Mouse (Mus musculus) C2C12 (cell line): ENCODE results near the gene S100a16. TPM values are rescaled to one million over a fixed set of nuclear protein-coding genes. Genes with fewer than 3 reads are reported as not detected.
A peak's percentile ranks its signal among the peaks of the same experiment; 100 is the strongest.

ENCODE experiments used
- H3K27me3 ChIP-seq: one replicate; pipeline ENCODE4 v1.6.1; 2011; ENCODE audit not compliant: control insufficient read depth, insufficient read depth, insufficient read length
- H3K36me3 ChIP-seq: one replicate; pipeline ENCODE4 v1.6.1; 2011; ENCODE audit not compliant: control insufficient read depth, insufficient read depth
- H3K4me3 ChIP-seq: one replicate; pipeline ENCODE4 v1.5.1; 2011; ENCODE audit warnings: mild to moderate bottlenecking, control low read depth; ENCODE audit not compliant: poor library complexity, insufficient read depth, severe bottlenecking
- H3K79me2 ChIP-seq: one replicate; pipeline ENCODE4 v1.6.1; 2011; ENCODE audit not compliant: control insufficient read depth, insufficient read depth
- H3K79me3 ChIP-seq: one replicate; pipeline ENCODE4 v1.6.1; 2011; ENCODE audit warnings: low read depth, control low read depth
- H3ac ChIP-seq: one replicate; pipeline ENCODE3; 2011; ENCODE audit warnings: low read depth; ENCODE audit not compliant: control insufficient read depth, insufficient read length
- CEBPB ChIP-seq: IDR thresholded peaks from one replicate; pipeline ENCODE4 v1.6.1; 2011; ENCODE audit warnings: low read depth, mild to moderate bottlenecking, control low read depth, moderate library complexity
- CTCF ChIP-seq: IDR thresholded peaks from one replicate; pipeline ENCODE4 v1.5.1; 2011; ENCODE audit not compliant: control insufficient read depth, insufficient read depth, insufficient read length
- FOSL1 ChIP-seq: IDR thresholded peaks from one replicate; pipeline ENCODE4 v1.8.0; 2011; ENCODE audit warnings: mild to moderate bottlenecking, low read length; ENCODE audit not compliant: poor library complexity, insufficient read depth, severe bottlenecking
- MAX ChIP-seq: IDR thresholded peaks from one replicate; pipeline ENCODE4 v1.6.1; 2011; ENCODE audit warnings: mild to moderate bottlenecking, control low read depth
- MYOD1 ChIP-seq: IDR thresholded peaks from one replicate; pipeline ENCODE4 v1.6.1; 2011; ENCODE audit warnings: low read depth; ENCODE audit not compliant: control insufficient read depth, insufficient read length
- MYOG ChIP-seq: IDR thresholded peaks from one replicate; pipeline ENCODE4 v1.6.1; 2011; ENCODE audit not compliant: control insufficient read depth, insufficient read length; ENCODE audit errors: extremely low read depth
- USF1 ChIP-seq: IDR thresholded peaks from one replicate; pipeline ENCODE4 v1.6.1; 2011; ENCODE audit warnings: low read depth, mild to moderate bottlenecking, control low read depth, moderate library complexity
- polyA plus RNA-seq: library from polyadenylated mRNA; unstranded; fragments of >200 nt; fragmentation: generic; extraction: Trizol; gene quantifications from one replicate; pipeline ENCODE4 v1.2.1, GENCODE M21; 2012; ENCODE audit warnings: missing spikeins

The S100a16 gene
- polyA plus RNA-seq, 1 experiment: 49.2 TPM

DNA sequence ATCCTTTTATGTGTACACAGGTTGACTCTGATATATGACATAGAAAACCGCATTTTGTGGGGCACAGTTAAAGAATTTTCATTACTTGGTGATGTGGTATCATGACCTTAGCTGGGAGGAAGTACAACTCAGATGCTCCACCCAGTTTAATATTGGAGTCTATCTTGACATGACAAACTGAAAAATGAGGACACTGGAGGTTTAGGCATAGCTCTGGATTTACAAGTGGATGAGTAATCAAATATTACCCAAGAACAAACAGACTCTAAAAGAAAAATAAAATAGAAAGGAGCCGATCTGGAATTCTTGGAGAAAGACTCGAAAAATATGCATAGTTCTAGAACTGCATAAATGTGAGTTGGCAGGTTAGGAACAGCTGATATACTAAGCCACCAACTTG is 38.3 kb downstream of the S100a16 start:
- H3K79me2 ChIP-seq: no peaks in the 10 kb centered on the region
- H3K79me3 ChIP-seq: no peaks in the 10 kb centered on the region
- no peaks in the 10 kb centered on the region for H3K36me3 ChIP-seq
- no peak for TF ChIP-seq MYOD1
- peak; percentile 82 for TF ChIP-seq CEBPB
- no peak for TF ChIP-seq USF1
- TF ChIP-seq MAX: no peak
- TF ChIP-seq MYOG: no peak
- no peak for TF ChIP-seq FOSL1
- no peaks in the 10 kb centered on the region for H3K27me3 ChIP-seq
- no peak overlapping the region for H3ac ChIP-seq
- no peak overlapping the region for H3K4me3 ChIP-seq

DNA sequence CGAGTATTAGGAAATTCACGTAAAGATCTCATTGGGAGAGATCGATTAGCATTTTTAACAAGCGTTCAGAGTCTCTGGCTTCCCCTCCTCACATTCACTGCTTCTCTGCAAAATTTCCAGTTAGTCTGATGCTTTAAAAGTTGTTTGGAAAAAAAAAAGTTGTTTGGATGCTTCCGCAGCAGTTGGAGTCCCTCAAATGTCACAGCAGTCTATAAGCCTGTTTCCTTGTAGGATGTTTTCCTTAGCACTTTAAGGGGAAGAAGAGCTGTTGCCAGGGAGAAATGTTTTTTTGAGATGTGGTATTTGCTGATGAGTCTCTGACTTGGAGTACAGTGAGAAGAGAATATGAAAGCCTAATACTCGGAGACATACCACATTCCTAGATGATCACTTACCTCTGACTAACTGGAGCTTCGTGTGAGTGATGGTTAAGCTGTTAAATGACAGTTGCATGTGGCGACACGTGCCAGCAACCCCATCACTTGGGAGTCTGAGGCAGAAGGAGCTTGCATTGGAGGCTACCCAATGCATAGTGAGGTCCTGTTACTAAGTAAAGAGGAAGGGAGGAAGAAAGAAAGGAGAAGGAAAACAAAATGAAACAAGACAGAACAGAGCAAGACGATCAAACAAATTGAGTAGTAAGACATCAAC is 39.4 kb downstream of the S100a16 start:
- Histone ChIP-seq H3K79me3 (no peaks in the 10 kb centered on the region), H3K36me3 (no peaks in the 10 kb centered on the region), H3K79me2 (no peaks in the 10 kb centered on the region), H3K27me3 (no peaks in the 10 kb centered on the region), H3ac (no peak overlapping the region), H3K4me3 (no peak overlapping the region)
- TF ChIP-seq USF1 (peak; percentile 48), MYOD1 (peak; percentile 52), CTCF (no peak), MAX (peak; percentile 91)

DNA sequence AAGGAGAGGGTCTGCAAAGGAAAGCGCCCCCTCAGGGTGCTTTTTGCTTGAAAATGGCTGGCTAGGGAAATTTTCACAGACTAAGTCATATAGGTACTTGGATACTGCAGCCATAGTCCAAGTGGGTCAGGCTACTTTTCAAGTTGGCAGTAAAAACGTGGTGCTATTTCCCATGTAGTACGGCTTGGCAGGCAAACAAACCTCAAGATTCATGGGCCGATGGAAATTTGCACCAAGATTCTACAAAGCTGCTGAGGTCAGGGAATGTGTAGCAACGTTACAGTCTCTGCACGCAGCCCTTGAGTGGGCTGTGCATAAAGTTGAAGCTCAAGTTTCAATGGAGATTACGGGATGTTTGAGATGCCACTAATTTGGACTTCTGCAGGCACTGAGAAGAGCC is 42.4 kb downstream of the S100a16 start:
- Histone ChIP-seq H3K27me3 (no peaks in the 10 kb centered on the region), H3K4me3 (no peak overlapping the region), H3K79me2 (no peaks in the 10 kb centered on the region), H3K79me3 (no peaks in the 10 kb centered on the region), H3K36me3 (no peaks in the 10 kb centered on the region), H3ac (no peak overlapping the region)
- TF ChIP-seq MYOG (no peak), FOSL1 (no peak), CEBPB (no peak), MAX (no peak), USF1 (no peak), CTCF (no peak), MYOD1 (no peak)

DNA sequence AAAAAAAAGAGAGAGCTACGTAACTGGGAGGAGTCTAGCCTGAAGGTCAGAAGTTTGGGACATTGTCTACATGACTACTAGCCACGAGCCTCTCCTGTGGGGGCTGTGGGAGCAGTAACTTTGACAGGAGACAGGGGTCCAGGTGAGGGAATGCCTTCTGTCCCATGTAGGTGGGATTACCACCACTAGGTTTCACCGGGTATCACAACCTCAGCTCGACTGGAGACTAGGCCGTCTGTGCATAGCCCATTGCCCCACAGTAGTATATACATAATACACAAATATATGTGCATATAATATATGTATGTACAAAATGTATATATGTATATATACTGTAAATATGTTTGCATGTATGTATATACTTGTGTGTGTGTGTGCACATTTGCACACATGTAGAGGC is 44.1 kb downstream of the S100a16 start:
- Histone ChIP-seq H3ac (no peak overlapping the region), H3K79me3 (no peaks in the 10 kb centered on the region), H3K79me2 (no peaks in the 10 kb centered on the region), H3K36me3 (no peaks in the 10 kb centered on the region), H3K27me3 (no peaks in the 10 kb centered on the region), H3K4me3 (no peak overlapping the region)
- TF ChIP-seq MYOG (no peak), MAX (no peak), CEBPB (no peak)

DNA sequence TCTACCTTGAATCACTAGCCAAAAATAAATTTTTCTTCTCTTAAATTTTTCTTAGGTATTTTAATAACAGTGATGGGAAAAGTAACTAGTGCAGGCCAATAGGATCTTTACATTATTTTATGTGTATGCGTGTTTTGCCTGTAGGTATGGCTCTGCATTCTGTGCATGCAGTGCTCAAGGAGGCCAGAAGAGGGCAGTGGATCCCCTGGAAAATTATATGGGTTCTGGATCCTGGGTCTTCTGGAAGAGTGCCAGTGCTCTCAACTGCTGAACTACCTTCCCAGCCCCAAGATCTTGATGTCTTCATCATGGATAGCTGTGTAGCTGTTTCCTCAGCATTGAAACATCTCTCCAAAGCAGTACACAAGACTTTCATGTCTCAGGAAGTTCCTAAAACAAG is 45.1 kb downstream of the S100a16 start:
- Histone ChIP-seq H3K79me3 (no peaks in the 10 kb centered on the region), H3ac (no peak overlapping the region), H3K79me2 (no peaks in the 10 kb centered on the region), H3K27me3 (no peaks in the 10 kb centered on the region), H3K4me3 (no peak overlapping the region), H3K36me3 (no peaks in the 10 kb centered on the region)
- TF ChIP-seq MYOG (no peak), CEBPB (no peak), MAX (no peak), CTCF (no peak), FOSL1 (no peak), USF1 (no peak), MYOD1 (no peak)

DNA sequence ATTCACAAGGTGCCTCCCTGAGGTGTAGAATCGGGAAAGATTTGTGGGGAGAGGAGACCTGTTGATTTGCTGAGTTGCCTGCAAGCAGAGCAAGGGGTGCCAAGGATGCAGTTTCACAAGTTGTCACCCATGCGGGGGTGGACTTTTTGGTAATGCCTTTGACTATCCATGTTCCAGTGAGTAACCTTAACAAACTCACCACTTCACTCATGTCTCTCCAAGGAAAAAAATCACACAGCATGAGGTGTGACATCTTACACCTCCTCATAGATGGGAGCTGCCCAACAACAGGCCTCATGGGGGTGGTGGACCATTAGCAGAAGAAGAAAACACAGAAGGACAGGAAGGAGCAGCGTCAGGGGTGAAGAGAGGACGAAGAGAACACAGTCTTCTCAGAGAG is 45.5 kb downstream of the S100a16 start:
- Histone ChIP-seq H3K36me3 (no peaks in the 10 kb centered on the region), H3K27me3 (no peaks in the 10 kb centered on the region), H3K79me2 (no peaks in the 10 kb centered on the region), H3K79me3 (no peaks in the 10 kb centered on the region), H3ac (no peak overlapping the region), H3K4me3 (no peak overlapping the region)
- TF ChIP-seq MYOG (no peak), MYOD1 (no peak), MAX (no peak), CEBPB (no peak), USF1 (no peak), FOSL1 (no peak)
